ENCODE assay signal across 15 mouse cellular contexts in genomic region chr13:30553051-30553587, GRCm38 (mm10). TPM values are rescaled to one million over a fixed set of nuclear protein-coding genes. Genes with fewer than 3 reads are reported as not detected.
DNase-seq lines count a peak whose midpoint lies in the region; ATAC-seq and TF ChIP-seq lines count a peak whose summit lies in the region.
"Had no signal": no experiment of that assay in that cellular context is flagged by ENCODE, and none has a peak within 500 bp of the region (broad histone marks: within the 10 kb centered on the region; RNA-seq: fewer than 3 reads in every experiment).

No protein-coding gene starts in this region.

- no peak overlapping the region for H3K4me2 ChIP-seq in hindbrain, postnatal 0 days (ENCODE audit: low read depth, low read length)
- H3K4me2 ChIP-seq in hindbrain, embryonic 11.5 days (replicated peaks; ENCODE audit: low read depth, low read length) = no peak overlapping the region
- H3K4me2 ChIP-seq in midbrain, postnatal 0 days (ENCODE audit: low read depth, low read length, poor library complexity, severe bottlenecking) = no peak overlapping the region
- no peak overlapping the region for H3K4me2 ChIP-seq in neural tube, embryonic 15.5 days
- no peak overlapping the region for H3K4me2 ChIP-seq in hindbrain, embryonic 16.5 days (ENCODE audit: low read length)
- H3K4me2 ChIP-seq: hindbrain, embryonic 15.5 days had no signal

- no peaks in the 10 kb centered on the region for H3K27me3 ChIP-seq in hindbrain, postnatal 0 days (ENCODE audit: insufficient read depth, low read length)
- no peaks in the 10 kb centered on the region for H3K27me3 ChIP-seq in hindbrain, embryonic 11.5 days (ENCODE audit: control insufficient read depth, insufficient read depth, low read length)
- H3K27me3 ChIP-seq in midbrain, postnatal 0 days (ENCODE audit: insufficient read depth, low read length) = no peaks in the 10 kb centered on the region
- no peaks in the 10 kb centered on the region for H3K27me3 ChIP-seq in midbrain, embryonic 10.5 days (ENCODE audit: low read depth, poor library complexity, severe bottlenecking)
- H3K27me3 ChIP-seq in neural tube, embryonic 15.5 days (replicated peaks) = no peaks in the 10 kb centered on the region; the same call in 1 of the 2 replicates
- no peaks in the 10 kb centered on the region; the same call in 1 of the 2 replicates for H3K27me3 ChIP-seq in hindbrain, embryonic 16.5 days (replicated peaks; ENCODE audit: control insufficient read depth, insufficient read depth, low read length)
- H3K27me3 ChIP-seq: hindbrain, embryonic 15.5 days had no signal

- WGBS in hindbrain, postnatal 0 days = 37% methylated on average over 5 of the region's 5 CpGs
- 58% methylated on average over 5 of the region's 5 CpGs for WGBS in hindbrain, embryonic 11.5 days
- 41% methylated on average over 5 of the region's 5 CpGs for WGBS in midbrain, postnatal 0 days
- 57% methylated on average over 5 of the region's 5 CpGs for WGBS in midbrain, embryonic 10.5 days
- 7% methylated on average over 5 of the region's 5 CpGs for WGBS in bone marrow, adult 2 months
- 46% methylated on average over 5 of the region's 5 CpGs for WGBS in neural tube, embryonic 15.5 days
- 42% methylated on average over 5 of the region's 5 CpGs for WGBS in hindbrain, embryonic 16.5 days

- H3K9me3 ChIP-seq in hindbrain, postnatal 0 days (ENCODE audit: low read length) = no peaks in the 10 kb centered on the region
- H3K9me3 ChIP-seq in hindbrain, embryonic 11.5 days (ENCODE audit: control insufficient read depth, low read length) = no peaks in the 10 kb centered on the region
- no peaks in the 10 kb centered on the region for H3K9me3 ChIP-seq in midbrain, postnatal 0 days (ENCODE audit: low read length)
- no peaks in the 10 kb centered on the region for H3K9me3 ChIP-seq in midbrain, embryonic 10.5 days (replicated peaks)
- no peaks in the 10 kb centered on the region for H3K9me3 ChIP-seq in neural tube, embryonic 15.5 days (replicated peaks)
- H3K9me3 ChIP-seq in hindbrain, embryonic 16.5 days (ENCODE audit: control insufficient read depth, low read length) = no peaks in the 10 kb centered on the region
- H3K9me3 ChIP-seq: heart, embryonic 10.5 days; hindbrain, embryonic 15.5 days; limb, embryonic 10.5 days had no signal

- peak; percentile 49 for TF ChIP-seq CTCF in hindbrain, postnatal 0 days (IDR thresholded peaks at IDR 0.05; ENCODE audit: low read depth)
- TF ChIP-seq CTCF in midbrain, postnatal 0 days (IDR thresholded peaks at IDR 0.05) = peak; percentile 66
- peak; percentile 47 for TF ChIP-seq CTCF in bone marrow, adult 2 months (IDR thresholded peaks at IDR 0.05; ENCODE audit: control insufficient read depth, insufficient read depth, low read length)

- H3K27ac ChIP-seq in hindbrain, postnatal 0 days = no peak overlapping the region
- H3K27ac ChIP-seq in hindbrain, embryonic 11.5 days (ENCODE audit: low read depth, low read length) = no peak overlapping the region
- no peak overlapping the region for H3K27ac ChIP-seq in midbrain, postnatal 0 days (ENCODE audit: low read depth, low read length)
- no peak overlapping the region for H3K27ac ChIP-seq in midbrain, embryonic 10.5 days (replicated peaks)
- no peak overlapping the region for H3K27ac ChIP-seq in bone marrow, adult 2 months (ENCODE audit: control insufficient read depth, insufficient read depth, low read depth, low read length, poor library complexity)
- no peak overlapping the region for H3K27ac ChIP-seq in neural tube, embryonic 15.5 days (replicated peaks)
- no peak overlapping the region for H3K27ac ChIP-seq in hindbrain, embryonic 16.5 days (ENCODE audit: low read depth, low read length)
- H3K27ac ChIP-seq: heart, embryonic 10.5 days; hindbrain, embryonic 15.5 days; limb, embryonic 10.5 days had no signal

- no peak overlapping the region for H3K4me3 ChIP-seq in hindbrain, postnatal 0 days (ENCODE audit: low read length)
- no peak overlapping the region for H3K4me3 ChIP-seq in hindbrain, embryonic 11.5 days (ENCODE audit: low read depth, low read length)
- no peak overlapping the region for H3K4me3 ChIP-seq in midbrain, postnatal 0 days (ENCODE audit: low read depth, low read length)
- H3K4me3 ChIP-seq in midbrain, embryonic 10.5 days = no peak overlapping the region
- no peak overlapping the region for H3K4me3 ChIP-seq in bone marrow, adult 2 months (replicated peaks; ENCODE audit: control insufficient read depth, low read depth, low read length)
- no peak overlapping the region for H3K4me3 ChIP-seq in neural tube, embryonic 15.5 days (replicated peaks)
- H3K4me3 ChIP-seq in hindbrain, embryonic 16.5 days (ENCODE audit: low read length) = no peak overlapping the region
- H3K4me3 ChIP-seq: heart, embryonic 10.5 days; hindbrain, embryonic 15.5 days; limb, embryonic 10.5 days had no signal

- no peak for TF ChIP-seq POLR2A in bone marrow, adult 2 months (IDR thresholded peaks at IDR 0.05; ENCODE audit: borderline replicate concordance, control insufficient read depth, low read depth, low read length)

- no peaks in the 10 kb centered on the region for H3K4me1 ChIP-seq in hindbrain, postnatal 0 days (ENCODE audit: insufficient read depth, low read length)
- no peaks in the 10 kb centered on the region for H3K4me1 ChIP-seq in hindbrain, embryonic 11.5 days (replicated peaks; ENCODE audit: control insufficient read depth, insufficient read depth, low read length)
- H3K4me1 ChIP-seq in midbrain, postnatal 0 days (ENCODE audit: insufficient read depth, low read length) = no peaks in the 10 kb centered on the region
- H3K4me1 ChIP-seq in midbrain, embryonic 10.5 days = no peaks in the 10 kb centered on the region
- no peaks in the 10 kb centered on the region for H3K4me1 ChIP-seq in bone marrow, adult 2 months (ENCODE audit: control insufficient read depth, insufficient read depth, low read length)
- H3K4me1 ChIP-seq in neural tube, embryonic 15.5 days = no peaks in the 10 kb centered on the region
- H3K4me1 ChIP-seq in hindbrain, embryonic 16.5 days (ENCODE audit: control insufficient read depth, insufficient read depth, low read depth, low read length) = no peaks in the 10 kb centered on the region
- H3K4me1 ChIP-seq: hindbrain, embryonic 15.5 days; limb, embryonic 10.5 days had no signal

- no peak for ATAC-seq in hindbrain, postnatal 0 days
- no peak for ATAC-seq in hindbrain, embryonic 11.5 days (ENCODE audit: low FRiP score)
- no peak for ATAC-seq in midbrain, postnatal 0 days (ENCODE audit: low FRiP score)
- no peak for ATAC-seq in neural tube, embryonic 15.5 days (ENCODE audit: low FRiP score)
- ATAC-seq in hindbrain, embryonic 16.5 days = no peak
- ATAC-seq: midbrain, embryonic 16.5 days had no signal

- no peak for DNase-seq in hindbrain, postnatal 0 days (ENCODE audit: low spot score)
- no peak for DNase-seq in hindbrain, embryonic 11.5 days (ENCODE audit: low spot score)
- no peak for DNase-seq in midbrain, postnatal 0 days (ENCODE audit: low spot score)
- no peak for DNase-seq in midbrain, embryonic 10.5 days (ENCODE audit: low spot score)
- peak; percentile 33 to 42 for DNase-seq in thymus, postnatal 36 days
- DNase-seq: adrenal gland, adult 8-10 months; cerebellum, adult 18-20 months; right cerebral cortex, postnatal 4 days had no signal

- H3K36me3 ChIP-seq in hindbrain, postnatal 0 days (ENCODE audit: insufficient read depth, low read length) = no peaks in the 10 kb centered on the region
- H3K36me3 ChIP-seq in hindbrain, embryonic 11.5 days (ENCODE audit: control insufficient read depth, insufficient read depth, low read length) = no peaks in the 10 kb centered on the region
- H3K36me3 ChIP-seq in midbrain, postnatal 0 days (ENCODE audit: insufficient read depth, low read length) = no peaks in the 10 kb centered on the region
- no peaks in the 10 kb centered on the region for H3K36me3 ChIP-seq in midbrain, embryonic 10.5 days
- no peaks in the 10 kb centered on the region for H3K36me3 ChIP-seq in neural tube, embryonic 15.5 days
- H3K36me3 ChIP-seq in hindbrain, embryonic 16.5 days (ENCODE audit: control insufficient read depth, insufficient read depth, low read length) = no peaks in the 10 kb centered on the region
- H3K36me3 ChIP-seq: heart, embryonic 10.5 days; hindbrain, embryonic 15.5 days; limb, embryonic 10.5 days had no signal

- no peak overlapping the region for H3K9ac ChIP-seq in hindbrain, postnatal 0 days (replicated peaks; ENCODE audit: low read length)
- H3K9ac ChIP-seq in hindbrain, embryonic 11.5 days (ENCODE audit: low read depth, low read length) = no peak overlapping the region
- H3K9ac ChIP-seq in midbrain, postnatal 0 days (replicated peaks; ENCODE audit: low read length, poor library complexity, severe bottlenecking) = no peak overlapping the region
- H3K9ac ChIP-seq in neural tube, embryonic 15.5 days (replicated peaks) = no peak overlapping the region
- H3K9ac ChIP-seq in hindbrain, embryonic 16.5 days (ENCODE audit: low read depth, low read length) = no peak overlapping the region
- H3K9ac ChIP-seq: hindbrain, embryonic 15.5 days had no signal

RNA-seq across cellular contexts. Expression of gene Uqcrfs1, which starts 8.0 kb away (rescaled TPM):
- total RNA-seq in hindbrain, postnatal 0 days (2014; rRNA removed) = 198 and 246 TPM in 2 replicates
- 382 and 392 TPM in 2 replicates for polyA plus RNA-seq in hindbrain, postnatal 0 days (2015; fragmentation: Nextera tagmentation; extraction: Ambion mirVana)
- 255 and 270 TPM in 2 replicates for polyA plus RNA-seq in hindbrain, embryonic 11.5 days (2014; fragmentation: Nextera tagmentation; extraction: Ambion mirVana)
- total RNA-seq in midbrain, postnatal 0 days (2014; rRNA removed) = 201 and 202 TPM in 2 replicates
- polyA plus RNA-seq in midbrain, postnatal 0 days (2015; fragmentation: Nextera tagmentation; extraction: Ambion mirVana) = 344 and 349 TPM in 2 replicates
- 262 and 264 TPM in 2 replicates for polyA plus RNA-seq in midbrain, embryonic 10.5 days (2016; fragmentation: Nextera tagmentation; extraction: Ambion mirVana)
- 32.7 and 44.7 TPM in 2 replicates for polyA plus RNA-seq in bone marrow, adult 2 months (2011; ENCODE audit: insufficient read depth, insufficient read length, low replicate concordance, missing spikeins)
- polyA plus RNA-seq in neural tube, embryonic 15.5 days (2015; fragmentation: Nextera tagmentation; extraction: Ambion mirVana) = 300 and 323 TPM in 2 replicates
- polyA plus RNA-seq in hindbrain, embryonic 16.5 days (2015; fragmentation: Nextera tagmentation; extraction: Ambion mirVana) = 297 and 329 TPM in 2 replicates

Comparison
In these comparisons a context has a peak if more than half of its experiments do, and no peak if none do; other contexts are left out.
1. DNase-seq: peak in thymus, postnatal 36 days (2 of 2); none in hindbrain, postnatal 0 days (single experiment), hindbrain, embryonic 11.5 days (single experiment), midbrain, postnatal 0 days (single experiment) and midbrain, embryonic 10.5 days (single experiment).
2. Peak in every context shown above with its lines, with median percentiles within 50 percentile points of each other: CTCF ChIP-seq.